Mouse (Mus musculus): ENCODE data around the gene Cd164. TPM values are rescaled to one million over a fixed set of nuclear protein-coding genes. Genes with fewer than 3 reads are reported as not detected.

The Cd164 gene
- polyA plus RNA-seq (2017; shearing (Covaris generic)) = 100 to 1,000 TPM; 183 to 223 TPM

DNA sequence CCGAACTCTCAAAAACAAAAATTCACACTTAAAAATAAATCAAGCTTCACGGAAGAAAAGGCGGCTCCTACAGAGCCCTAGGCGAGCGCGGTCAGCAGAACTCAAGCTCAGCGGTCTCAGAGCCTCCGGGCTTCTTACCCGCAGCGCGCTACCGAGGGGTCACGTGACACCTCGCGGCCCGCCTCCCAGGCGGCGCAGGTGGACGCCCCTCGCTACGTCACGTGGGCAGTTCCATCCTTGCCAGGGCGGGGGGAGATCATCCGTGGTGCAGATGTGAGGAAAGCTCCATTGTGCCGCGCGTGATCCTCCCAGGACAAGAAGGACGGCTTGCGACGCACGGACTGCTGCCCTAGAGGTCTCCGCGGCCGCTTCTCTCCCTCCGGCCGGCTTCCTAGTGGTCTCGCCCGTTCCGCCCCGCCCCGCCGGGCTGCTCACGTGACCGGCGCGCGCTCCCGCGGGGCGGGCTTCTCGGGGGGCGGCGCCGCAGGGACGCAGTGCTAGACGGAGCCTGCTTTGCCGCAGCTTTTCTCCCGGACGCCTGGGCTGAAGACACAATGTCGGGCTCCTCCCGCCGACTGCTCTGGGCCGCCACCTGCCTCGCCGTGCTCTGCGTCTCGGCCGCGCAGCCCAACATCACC, at the start of gene Cd164:
Gene Cd164 (plus strand): TSS at position 434 of the 638 bp plus-strand sequence.

DNA sequence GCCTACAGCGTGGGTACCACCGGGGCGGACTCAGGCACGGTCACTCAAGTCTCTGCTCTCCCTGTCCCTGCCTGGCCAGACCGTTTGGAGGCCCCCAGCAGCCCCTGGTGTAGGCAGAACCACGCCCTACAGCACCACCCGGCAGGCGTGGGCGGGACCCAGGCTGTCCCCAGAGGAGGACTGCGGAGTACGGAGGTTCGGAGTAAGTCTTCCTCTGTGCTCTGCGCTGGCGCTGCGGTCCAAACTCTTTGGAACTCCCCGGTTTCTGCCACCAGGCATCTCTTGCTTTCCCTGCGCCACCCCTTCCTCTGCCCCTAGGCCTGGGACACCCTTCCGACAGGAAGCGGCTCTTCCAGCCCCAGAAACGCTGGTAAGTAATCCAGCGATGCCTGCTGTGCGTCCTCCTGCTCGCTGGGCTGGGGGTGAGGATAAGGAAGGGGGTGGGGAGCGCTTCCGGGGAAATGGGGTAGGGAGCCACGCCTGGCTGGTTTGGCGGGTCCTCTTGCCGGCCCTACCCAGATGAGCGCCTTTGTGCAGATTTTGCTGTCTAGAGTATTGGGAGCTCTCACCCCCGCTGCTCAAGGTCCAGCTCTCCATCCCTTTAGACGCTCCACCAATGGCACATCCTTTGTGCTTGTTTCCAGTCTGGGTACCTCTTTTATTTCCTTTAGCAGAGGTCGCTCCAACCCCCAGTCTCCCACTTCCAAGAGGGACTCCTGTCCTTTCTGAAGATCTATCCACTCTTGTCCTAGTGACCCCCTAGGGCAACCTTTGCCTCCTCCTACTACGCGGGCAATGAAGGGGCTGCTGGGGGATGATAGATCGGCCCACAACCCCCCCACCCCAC, 42.8 kb upstream of the Cd164 start, which contains the start of gene Mical1:
Gene Mical1 (plus strand): TSS at position 144 of the 847 bp plus-strand sequence.

DNA sequence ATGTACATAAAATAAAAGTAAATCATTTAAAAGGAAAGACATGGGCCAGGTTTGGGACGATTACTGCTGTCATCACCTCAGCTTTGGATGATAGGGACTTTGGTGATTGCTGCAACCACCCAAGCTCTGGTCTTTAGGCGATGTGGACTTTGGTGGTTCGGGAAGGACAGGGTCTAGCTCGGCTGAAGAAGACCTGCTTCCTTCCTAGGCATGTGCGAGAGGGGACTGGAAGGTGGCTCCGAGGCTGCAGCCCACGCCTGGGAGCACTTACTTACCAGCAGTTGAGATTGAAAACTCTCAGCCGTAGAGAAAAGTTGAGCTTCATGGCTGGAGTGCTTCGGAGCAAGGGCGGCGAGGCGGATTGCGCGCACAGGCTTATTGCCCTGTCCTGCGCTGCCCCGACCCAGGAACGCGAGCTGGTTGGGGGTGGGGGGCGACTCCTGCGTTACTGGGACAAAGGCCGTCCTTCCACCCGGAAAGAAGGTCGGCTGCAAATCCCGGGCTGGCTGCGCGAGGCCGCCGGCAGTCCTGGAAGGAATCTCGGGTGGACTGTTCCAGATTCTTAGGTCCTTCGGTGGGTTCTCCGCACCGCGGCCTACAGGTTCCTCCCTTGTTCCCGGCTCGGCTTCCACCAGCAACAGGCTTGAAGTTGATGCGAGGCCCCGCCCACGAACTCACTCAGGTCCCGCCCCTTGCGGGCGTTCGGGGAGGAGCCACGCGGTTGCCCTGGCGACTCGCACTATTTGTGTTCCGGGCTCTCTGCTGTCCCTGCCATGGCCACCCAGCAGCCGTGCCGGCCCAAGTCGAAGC, 29.3 kb upstream of the Cd164 start, which contains the start of the genes Smpd2 and Ppil6:
Gene Smpd2 (minus strand): TSS at position 662 of the 810 bp plus-strand sequence.
Gene Ppil6 (plus strand): TSS at position 732 of the 810 bp plus-strand sequence.

Other genes with a start within 250 kb of the Cd164 start
- 10 to 100 TPM; 25.4 to 35.9 TPM for gene Fig4, start 216.2 kb upstream of the Cd164 start, polyA plus RNA-seq (2017; shearing (Covaris generic))
- under 1 TPM; 0.05 to 0.10 TPM for gene Ak9, start 215.4 kb upstream of the Cd164 start, polyA plus RNA-seq (2017; shearing (Covaris generic))
- 10 to 100 TPM; 42.5 to 43.8 TPM for gene Zbtb24, start 69.0 kb upstream of the Cd164 start, polyA plus RNA-seq (2017; shearing (Covaris generic))
- 100 to 1,000 TPM in 1 of 2 experiments, 10 to 100 TPM in 1; 78.8 to 111 TPM for gene Mical1, start 43.1 kb upstream of the Cd164 start, polyA plus RNA-seq (2017; shearing (Covaris generic))
- gene Smpd2, start 29.0 kb upstream of the Cd164 start, polyA plus RNA-seq (2017; shearing (Covaris generic)) = 10 to 100 TPM; 41.7 to 47.4 TPM
- under 1 TPM in 1 of 2 experiments, not detected in 1; 0.52 TPM for gene Ppil6, start 29.0 kb upstream of the Cd164 start, polyA plus RNA-seq (2017; shearing (Covaris generic))
- gene Ccdc162, start 197.2 kb downstream of the Cd164 start, polyA plus RNA-seq (2017; shearing (Covaris generic)) = 1 to 10 TPM in 1 of 2 experiments, under 1 TPM in 1; 0.11 to 1.1 TPM

All from activated CD4-positive, CD25-positive, alpha-beta regulatory T cell (primary cell).